Mouse (Mus musculus) hindbrain, embryonic 12.5 days (tissue): Measurements from ENCODE around the gene Cbx6. TPM values are rescaled to one million over a fixed set of nuclear protein-coding genes. Genes with fewer than 3 reads are reported as not detected.

ENCODE experiments used
- polyA plus RNA-seq: library from polyadenylated mRNA; unstranded; fragments of >200 nt; fragmentation: Nextera tagmentation; extraction: Ambion mirVana; gene quantifications from 2 replicates; pipeline ENCODE4 v1.2.1, GENCODE M21; 2016

Cbx6 gene
- polyA plus RNA-seq, 1 experiment from 2014 or later = 34.7 TPM

Other genes starting within 250 kb of the Cbx6 start
- gene Dmc1, start 229.6 kb downstream of the Cbx6 start, polyA plus RNA-seq = 2.0 and 2.2 TPM in 2 replicates
- 5.5 and 5.9 TPM in 2 replicates for gene Fam227a, start 175.7 kb downstream of the Cbx6 start, polyA plus RNA-seq
- gene Cby1, start 175.5 kb downstream of the Cbx6 start, polyA plus RNA-seq = 63.7 and 69.0 TPM in 2 replicates
- gene Tomm22, start 163.8 kb downstream of the Cbx6 start, polyA plus RNA-seq = 239 and 249 TPM in 2 replicates
- gene Josd1, start 146.8 kb downstream of the Cbx6 start, polyA plus RNA-seq = 29.0 and 29.7 TPM in 2 replicates
- gene Gtpbp1, start 143.8 kb downstream of the Cbx6 start, polyA plus RNA-seq = 41.4 and 45.5 TPM in 2 replicates
- 8.0 and 8.2 TPM in 2 replicates for gene Sun2, start 92.2 kb downstream of the Cbx6 start, polyA plus RNA-seq
- gene Dnal4, start 56.8 kb downstream of the Cbx6 start, polyA plus RNA-seq = 76.8 and 78.1 TPM in 2 replicates
- 13.1 TPM in 2 replicates for gene Nptxr, start 29.9 kb downstream of the Cbx6 start, polyA plus RNA-seq
- 0.61 TPM in 1 of 2 replicates, not detected in the other for gene Npcd, start 451 bp downstream of the Cbx6 start, polyA plus RNA-seq
- gene Apobec3, start 57.0 kb upstream of the Cbx6 start, polyA plus RNA-seq = 8.4 and 8.6 TPM in 2 replicates
- gene Cbx7, start 136.4 kb upstream of the Cbx6 start, polyA plus RNA-seq = 3.1 and 4.2 TPM in 2 replicates
- gene Pdgfb, start 180.3 kb upstream of the Cbx6 start, polyA plus RNA-seq = 2.5 and 3.2 TPM in 2 replicates